Mouse (Mus musculus): Measurements from ENCODE around the gene Ces4a.

DNA sequence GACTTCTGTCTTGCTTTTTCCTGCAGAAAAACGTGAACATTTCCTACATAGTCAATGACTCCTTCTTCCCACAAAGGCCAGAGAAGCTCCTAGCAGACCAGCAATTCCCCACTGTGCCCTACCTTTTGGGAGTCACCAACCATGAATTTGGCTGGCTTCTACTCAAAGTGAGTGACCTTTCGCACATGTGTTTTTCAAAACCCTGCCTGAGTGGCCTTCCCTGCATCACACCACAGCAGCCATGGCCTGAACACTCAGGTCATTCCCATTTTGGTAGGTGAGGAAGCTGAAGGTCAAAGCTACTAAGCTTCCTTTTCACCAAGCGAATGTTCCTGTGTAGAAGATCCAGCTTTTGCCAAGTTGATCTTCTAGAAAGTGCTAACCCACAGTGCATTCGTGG lies 43.0 kb upstream of the Ces4a start:
- TF ChIP-seq CTCF (IDR thresholded peaks at IDR 0.05; ENCODE audit: borderline replicate concordance, extremely low read depth, insufficient read depth, insufficient read length) (no peak), POLR2A (IDR thresholded peaks at IDR 0.05; ENCODE audit: borderline replicate concordance, extremely low read depth, insufficient read depth, insufficient read length, poor library complexity, severe bottlenecking) (no peak)
